Mouse (Mus musculus) left cerebral cortex, postnatal 14 days (tissue): ENCODE measurements around the gene Camk1. TPM values are rescaled to one million over a fixed set of nuclear protein-coding genes. Genes with fewer than 3 reads are reported as not detected.
"Not testable (repeated sequence)": the region's sequence is repeated elsewhere in the genome, so short reads cannot be mapped to it uniquely, and the experiment has no call there.

Experiments used
- DNase-seq, 2 experiments: peaks; one replicate each; pipeline ENCODE4 v3.0.0; 2021 to 2022; ENCODE audit warnings: low spot score in 2 of 2, mixed read lengths in 1 of 2
- intact Hi-C: fragments of 180-260 bp; cut with DNase I; formaldehyde crosslinking; loops from one replicate; pipeline ENCODE4 v1.15.1; 2025
- total RNA-seq, 2 experiments: library from RNA; stranded (reverse); gene quantifications; 2 replicates each; pipeline ENCODE4 v1.2.3; 2021

The Camk1 gene
- total RNA-seq, 2 experiments from 2014 or later = 102 to 109 TPM

- no peak for DNase-seq
- intact Hi-C loops = no loop called here
These were observed 22.9 kb upstream of the Camk1 start for GRCm38 (mm10) chr6:113366639-113367038.

- intact Hi-C loops = no loop called here
- no peak for DNase-seq
These were observed 20.8 kb upstream of the Camk1 start for GRCm38 (mm10) chr6:113364518-113365135.

- intact Hi-C loops = no loop called here
- DNase-seq = no peak
These were observed 18.5 kb upstream of the Camk1 start for GRCm38 (mm10) chr6:113362241-113362640.

- intact Hi-C loops = no loop called here
- no peak for DNase-seq
These were observed 17.7 kb upstream of the Camk1 start for GRCm38 (mm10) chr6:113361476-113361875.

- intact Hi-C loops = no loop called here
- no peak for DNase-seq
These were observed 9.9 kb upstream of the Camk1 start for GRCm38 (mm10) chr6:113353696-113354095.

GRCm38 (mm10) chr6:113352820-113353219, 9.0 kb upstream of the Camk1 start:
- no peak for DNase-seq
- intact Hi-C loops = no loop called here

DNA sequence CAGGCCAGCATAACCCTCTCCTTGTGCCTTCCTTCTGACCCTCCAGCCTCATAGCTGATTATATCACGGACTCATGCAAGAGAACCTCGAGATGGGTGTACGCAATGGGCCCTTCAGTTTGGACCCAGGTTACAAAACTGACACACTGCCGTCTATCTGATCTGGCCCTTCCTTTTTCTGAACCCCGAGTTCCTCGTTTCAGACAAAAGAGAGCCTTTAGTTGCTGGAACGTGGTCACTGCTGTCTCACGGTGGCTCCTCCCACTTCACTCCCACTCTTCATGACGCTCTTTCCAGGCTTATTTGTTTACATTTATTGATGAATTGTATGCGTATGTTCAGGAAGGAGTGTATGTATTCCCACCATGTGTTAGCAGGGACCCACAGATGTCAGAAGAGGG, 7.9 kb upstream of the Camk1 start:
- intact Hi-C loops = no loop called here

GRCm38 (mm10) chr6:113351161-113351560, 7.4 kb upstream of the Camk1 start:
- intact Hi-C loops = no loop called here
- DNase-seq = no peak

More for the DNA sequence above, 7.9 kb upstream of the Camk1 start:
- DNase-seq = no peak

DNA sequence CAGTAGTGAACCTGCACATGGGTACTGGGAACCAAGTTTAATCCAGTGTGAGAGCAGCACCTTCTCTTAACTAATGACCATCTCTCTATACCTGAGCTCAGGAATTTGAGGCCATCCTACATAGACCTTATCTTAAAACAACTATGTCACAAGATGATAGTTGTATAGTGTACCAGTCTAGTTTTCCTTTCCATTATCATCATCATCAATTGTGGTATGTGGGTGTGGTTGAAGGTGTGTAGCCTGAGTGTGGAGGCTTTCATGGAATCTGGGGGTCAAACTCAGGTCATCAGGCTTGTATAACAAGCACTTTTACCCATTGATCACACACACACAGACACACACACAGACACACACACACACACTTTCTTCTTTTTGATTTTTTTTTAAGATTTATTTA, 6.8 kb upstream of the Camk1 start:
- intact Hi-C loops = no loop called here
- DNase-seq = no peak

GRCm38 (mm10) chr6:113346897-113347296, 3.1 kb upstream of the Camk1 start:
- intact Hi-C loops = no loop called here
- DNase-seq = no peak

DNA sequence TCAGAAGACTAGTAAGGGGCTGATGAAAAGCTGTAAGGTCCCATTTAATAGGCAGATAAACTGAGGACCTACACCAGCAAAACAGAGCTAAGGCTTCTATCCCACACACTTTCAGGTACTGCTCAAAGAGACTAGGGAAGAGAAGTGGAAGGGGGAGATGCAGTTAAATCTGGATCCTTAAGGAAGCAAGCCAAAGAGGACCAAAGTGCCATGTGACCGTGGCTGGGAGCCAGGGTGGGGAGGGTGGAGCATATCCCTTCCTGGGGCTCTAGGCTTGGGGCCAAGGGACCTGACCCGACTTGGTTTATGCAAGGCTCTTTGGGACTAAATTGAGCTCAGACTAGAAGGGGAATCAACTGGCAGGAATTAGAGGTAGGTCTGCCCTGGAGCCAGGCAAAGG, 537 bp upstream of the Camk1 start:
- intact Hi-C loops = loop anchor here (5.0 kb wide), 1 partner anchor 33 kb away; the partner anchor contains the start of genes Arpc4 and Tada3
- DNase-seq = peak in 1 of 2 experiments; percentile 46

GRCm38 (mm10) chr6:113342297-113342696, 1.5 kb downstream of the Camk1 start:
- intact Hi-C loops = loop anchor here (5.0 kb wide), 1 partner anchor 35 kb away; the partner anchor contains the start of genes Arpc4 and Tada3
- peak; percentile 36 to 48 for DNase-seq

DNA sequence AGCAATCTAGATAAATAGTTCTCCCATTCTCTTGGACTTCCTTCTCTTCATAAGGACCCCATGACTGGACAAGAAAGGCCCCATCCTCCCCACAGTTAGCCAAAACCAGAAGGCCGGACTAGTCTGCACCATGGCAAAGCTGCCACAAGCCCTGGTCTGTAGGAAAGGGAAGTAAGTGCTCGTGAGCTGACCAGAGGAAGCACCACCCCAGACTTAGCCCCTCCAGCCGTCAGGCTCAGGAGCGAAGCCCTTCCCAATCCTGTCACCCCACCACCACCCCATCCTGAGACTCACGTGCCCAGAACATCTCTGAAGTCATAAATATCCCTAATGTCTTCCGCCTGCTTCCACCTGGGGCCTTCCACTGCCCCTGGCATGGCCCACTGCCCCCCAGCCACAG, 2.2 kb downstream of the Camk1 start:
- DNase-seq = peak; percentile 42 to 54
- intact Hi-C loops = loop anchor here (5.0 kb wide), 1 partner anchor 36 kb away; the partner anchor contains the start of genes Arpc4 and Tada3

DNA sequence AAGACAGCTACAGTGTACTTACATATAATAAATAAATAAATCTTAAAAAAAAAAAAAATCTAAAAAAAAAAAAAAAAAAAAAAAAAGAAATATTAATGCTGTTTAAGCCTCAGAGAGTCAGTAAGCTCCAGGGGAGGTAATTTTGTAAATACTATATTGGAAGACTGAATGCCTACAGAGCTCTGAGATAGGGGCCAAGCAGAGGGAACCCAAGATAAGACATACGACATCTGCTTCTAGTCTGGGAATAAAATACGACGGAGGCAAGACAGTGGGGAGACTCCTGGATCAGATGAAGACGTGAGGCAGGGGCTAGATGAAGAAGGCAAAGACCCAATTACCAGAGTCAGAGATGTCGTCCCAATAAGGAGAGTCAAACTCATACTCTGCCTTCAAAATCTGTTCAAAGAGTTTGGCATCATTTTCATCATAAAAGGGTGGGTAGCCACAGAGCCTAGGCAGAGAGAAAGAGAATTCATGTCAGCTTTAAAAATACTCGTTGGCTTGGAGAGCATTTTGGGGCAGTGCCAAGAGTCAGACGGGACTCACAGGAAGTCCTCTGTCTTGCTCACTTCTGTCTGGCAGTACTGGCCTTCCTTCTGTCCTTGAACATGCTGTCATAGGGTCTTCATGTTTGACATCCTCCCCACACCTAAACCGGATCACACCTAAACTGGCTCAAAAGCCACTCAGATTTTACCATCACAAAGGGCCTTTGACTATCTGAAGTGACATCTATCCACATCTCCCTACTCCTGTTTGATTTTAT, 6.7 kb downstream of the Camk1 start:
- DNase-seq = no peak
- intact Hi-C loops = no loop called here

GRCm38 (mm10) chr6:113334216-113334615, 9.6 kb downstream of the Camk1 start:
- intact Hi-C loops = no loop called here
- no peak for DNase-seq

GRCm38 (mm10) chr6:113333137-113333950, 10.4 kb downstream of the Camk1 start:
- peak; percentile 75 to 83 for DNase-seq
- intact Hi-C loops = no loop called here

- intact Hi-C loops, DNase-seq: not testable (repeated sequence)
These were observed 11.1 kb downstream of the Camk1 start for GRCm38 (mm10) chr6:113332734-113333133.

DNA sequence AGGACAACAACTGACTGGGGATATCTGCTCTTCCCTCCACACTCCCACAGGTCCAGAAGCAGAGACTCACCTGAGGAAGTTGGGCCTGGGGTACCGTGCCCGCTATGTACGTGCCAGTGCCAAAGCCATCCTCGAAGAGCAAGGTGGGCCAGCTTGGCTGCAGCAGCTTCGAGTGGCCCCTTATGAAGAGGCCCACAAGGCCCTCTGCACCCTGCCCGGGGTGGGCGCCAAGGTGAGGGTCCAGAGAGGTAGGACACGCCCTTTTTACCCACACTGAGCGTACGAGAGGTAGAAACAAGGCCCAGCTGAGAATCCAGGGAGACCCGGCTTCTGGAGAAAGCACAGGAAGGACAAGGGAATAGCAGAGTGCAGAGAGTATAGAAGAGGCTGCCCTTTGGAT, 12.1 kb downstream of the Camk1 start:
- intact Hi-C loops = no loop called here

GRCm38 (mm10) chr6:113330547-113330946, 13.2 kb downstream of the Camk1 start:
- intact Hi-C loops = no loop called here
- no peak for DNase-seq

More for the DNA sequence above, 12.1 kb downstream of the Camk1 start:
- no peak for DNase-seq

DNA sequence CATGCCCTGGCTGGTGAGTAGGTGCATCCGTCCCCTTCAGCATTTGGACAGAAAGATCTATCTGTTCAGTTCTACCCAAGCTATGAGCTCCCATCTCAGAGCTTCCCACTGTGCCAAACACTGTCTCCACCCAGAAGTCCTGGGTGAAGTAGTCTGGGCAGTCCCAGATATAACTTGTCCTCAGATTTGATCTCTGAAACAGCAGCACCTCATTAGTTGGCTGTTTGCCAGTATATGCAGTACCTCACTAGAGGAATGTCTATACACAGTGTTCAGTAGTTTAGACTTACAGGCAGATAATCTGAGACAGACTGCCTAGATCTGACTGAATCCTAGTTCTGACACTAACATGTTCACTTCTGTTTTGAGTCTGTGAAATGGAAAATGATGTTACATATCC, 14.4 kb downstream of the Camk1 start:
- intact Hi-C loops = no loop called here
- no peak for DNase-seq
